Mouse (Mus musculus) liver, embryonic 14.5 days (tissue): ENCODE measurements around the gene Ankrd44.

ENCODE experiments used
- CTCF ChIP-seq: IDR thresholded peaks from 2 replicates; pipeline ENCODE4 v1.5.1; 2016; ENCODE audit warnings: antibody characterized with exemption, low read depth, control low read depth
- EP300 ChIP-seq: IDR thresholded peaks from 2 replicates; pipeline ENCODE4 v1.6.1; 2016; ENCODE audit warnings: antibody characterized with exemption, low read depth

- TF ChIP-seq CTCF (no peak), EP300 (no peak)
Observed at GRCm38 (mm10) chr1:54914387-54914786, 11.8 kb downstream of the Ankrd44 start.
